Mouse (Mus musculus) embryonic facial prominence, embryonic 15.5 days (tissue): ENCODE measurements around the gene Palb2. TPM values are rescaled to one million over a fixed set of nuclear protein-coding genes. Genes with fewer than 3 reads are reported as not detected.
"Not testable (repeated sequence)": the region's sequence is repeated elsewhere in the genome, so short reads cannot be mapped to it uniquely, and the experiment has no call there.

Experiments
- ATAC-seq: fragments of 200-750 bp; cut with Nextera tagmentation; 2 replicates; pipeline ENCODE4 v1.8.0; 2017; ENCODE audit warnings: low read depth, moderate TSS enrichment; ENCODE audit not compliant: insufficient number of reproducible peaks, low FRiP score, low TSS enrichment
- H3K27ac ChIP-seq: fragments of 300-500 bp; sonication (generic); replicated peaks from 2 replicates; pipeline ENCODE4 v1.5.1; 2015; ENCODE audit warnings: mild to moderate bottlenecking, inconsistent platforms
- H3K27me3 ChIP-seq: fragments of 300-500 bp; sonication (generic); 2 replicates; pipeline ENCODE4 v1.6.1; 2015; ENCODE audit warnings: inconsistent platforms
- H3K36me3 ChIP-seq: fragments of 300-500 bp; sonication (generic); 2 replicates; pipeline ENCODE4 v1.6.1; 2015; ENCODE audit warnings: mild to moderate bottlenecking, inconsistent platforms
- H3K4me1 ChIP-seq: fragments of 300-500 bp; sonication (generic); 2 replicates; pipeline ENCODE4 v1.6.1; 2015; ENCODE audit warnings: inconsistent platforms
- H3K4me2 ChIP-seq: fragments of 300-500 bp; sonication (generic); replicated peaks from 2 replicates; pipeline ENCODE4 v1.6.1; 2015; ENCODE audit warnings: mild to moderate bottlenecking, inconsistent platforms
- H3K4me3 ChIP-seq: fragments of 300-500 bp; sonication (generic); replicated peaks from 2 replicates; pipeline ENCODE4 v1.5.1; 2015; ENCODE audit warnings: mild to moderate bottlenecking, inconsistent platforms
- H3K9ac ChIP-seq: fragments of 300-500 bp; sonication (generic); 2 replicates; pipeline ENCODE4 v1.6.1; 2015; ENCODE audit warnings: inconsistent platforms
- H3K9me3 ChIP-seq: fragments of 300-500 bp; sonication (generic); replicated peaks from 2 replicates; pipeline ENCODE4 v1.6.1; 2016; ENCODE audit warnings: inconsistent platforms
- WGBS: fragments of 180-500 bp; shearing (Covaris S2); methylation state at CpG from one replicate; pipeline ENCODE4 v1.1.7; 2015; 5-methylcytosine and 5-hydroxymethylcytosine counted together
- polyA plus RNA-seq: library from polyadenylated mRNA; unstranded; fragments of >200 nt; fragmentation: Nextera tagmentation; extraction: Ambion mirVana; gene quantifications from 2 replicates; pipeline ENCODE4 v1.2.1, GENCODE M21; 2015

Palb2 gene
- polyA plus RNA-seq, 1 experiment from 2014 or later: 12.4 TPM

DNA sequence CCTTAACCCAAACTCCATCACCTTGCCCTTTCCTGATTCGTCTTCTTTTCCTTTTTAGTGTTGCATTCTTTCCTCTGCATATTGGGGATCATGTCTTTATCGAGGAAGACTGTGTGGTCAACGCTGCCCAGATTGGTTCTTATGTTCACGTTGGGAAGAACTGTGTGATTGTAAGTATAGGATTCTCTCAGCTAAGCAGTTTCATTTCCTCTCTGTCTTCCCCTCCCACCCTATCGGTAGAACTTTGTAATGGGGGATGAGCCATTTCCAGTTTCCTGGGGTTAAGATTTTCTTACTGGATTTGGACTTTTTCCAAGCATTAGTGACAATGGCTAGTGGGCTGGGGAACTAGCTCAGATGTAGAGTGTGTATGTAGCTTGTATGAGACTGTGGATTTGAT, 5.4 kb upstream of the Palb2 start:
- no peak for ATAC-seq
- Histone ChIP-seq H3K4me3 (no peak overlapping the region), H3K9me3 (no peaks in the 10 kb centered on the region), H3K36me3 (peaks cover 79% of the 10 kb centered on the region), H3K4me2 (no peak overlapping the region), H3K9ac (no peak overlapping the region), H3K27ac (no peak overlapping the region), H3K4me1 (0 out of 2 replicates have a peak, but pooled peaks cover 7% of the 10 kb centered on the region), H3K27me3 (no peaks in the 10 kb centered on the region)
- WGBS: 91% methylated on average over 5 of the region's 5 CpGs

DNA sequence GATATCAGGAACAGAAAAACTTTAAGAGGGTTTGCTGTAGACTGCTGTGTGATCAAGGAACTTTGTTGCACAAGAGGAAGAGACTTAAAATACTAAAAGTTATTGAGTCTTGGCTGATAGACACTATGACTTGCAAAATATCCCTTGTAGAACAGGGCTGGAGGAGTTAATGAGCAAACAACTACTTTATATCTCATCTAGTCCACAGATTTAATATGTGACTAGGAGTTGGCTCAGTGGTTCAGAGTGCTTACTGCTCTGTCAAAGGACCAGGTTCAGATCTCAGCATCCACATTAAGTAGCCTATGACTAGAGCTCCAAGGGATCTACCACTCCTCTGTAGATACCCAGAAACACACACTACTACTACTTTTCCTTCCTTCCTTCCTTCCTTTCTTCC, 4.3 kb upstream of the Palb2 start:
- Histone ChIP-seq H3K9me3 (no peaks in the 10 kb centered on the region), H3K36me3 (peaks cover 70% of the 10 kb centered on the region), H3K27ac (no peak overlapping the region), H3K4me2 (no peak overlapping the region), H3K27me3 (no peaks in the 10 kb centered on the region), H3K4me3 (no peak overlapping the region), H3K4me1 (0 out of 2 replicates have a peak, but pooled peaks cover 9% of the 10 kb centered on the region), H3K9ac (no peak overlapping the region)
- no peak for ATAC-seq

- Histone ChIP-seq H3K4me1 (0 out of 2 replicates have a peak, but pooled peaks cover 10% of the 10 kb centered on the region), H3K9ac (no peak overlapping the region), H3K27me3 (no peaks in the 10 kb centered on the region), H3K9me3 (no peaks in the 10 kb centered on the region), H3K36me3 (peaks cover 51% of the 10 kb centered on the region), H3K27ac (no peak overlapping the region), H3K4me3 (no peak overlapping the region), H3K4me2 (no peak overlapping the region)
- ATAC-seq: no peak
- 74% methylated on average over 10 of the region's 10 CpGs for WGBS
These were observed 2.3 kb upstream of the Palb2 start for GRCm38 (mm10) chr7:122135070-122135469.

DNA sequence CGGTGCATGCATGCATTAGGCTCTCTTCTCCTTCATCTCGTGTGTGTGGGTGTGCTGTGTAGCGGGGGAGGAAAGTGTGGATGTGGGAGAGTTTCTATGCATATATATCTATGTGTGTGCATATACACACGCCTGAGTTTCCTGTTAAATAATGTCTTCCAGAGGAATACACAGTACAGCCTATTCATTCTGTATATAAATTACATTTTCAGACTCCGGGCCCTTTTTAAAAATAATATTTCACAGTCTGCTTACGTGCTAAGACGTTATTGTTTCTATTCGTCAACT, 497 bp upstream of the Palb2 start:
- peak overlapping the region; percentile 50 for H3K4me2 ChIP-seq
- peaks cover 34% of the 10 kb centered on the region for H3K36me3 ChIP-seq
- no peaks in the 10 kb centered on the region for H3K9me3 ChIP-seq
- peak overlapping the region; percentile 77 for H3K9ac ChIP-seq
- no peaks in the 10 kb centered on the region for H3K27me3 ChIP-seq
- WGBS: 15% methylated on average over 8 of the region's 8 CpGs
- 0 out of 2 replicates have a peak, but pooled peaks cover 10% of the 10 kb centered on the region for H3K4me1 ChIP-seq
- peak overlapping the region; percentile 76 for H3K4me3 ChIP-seq
- 0 out of 2 replicates have a peak, but pooled peaks have one; percentile 20 for ATAC-seq
- H3K27ac ChIP-seq: peak overlapping the region; percentile 80; the same call in 1 of the 2 replicates

DNA sequence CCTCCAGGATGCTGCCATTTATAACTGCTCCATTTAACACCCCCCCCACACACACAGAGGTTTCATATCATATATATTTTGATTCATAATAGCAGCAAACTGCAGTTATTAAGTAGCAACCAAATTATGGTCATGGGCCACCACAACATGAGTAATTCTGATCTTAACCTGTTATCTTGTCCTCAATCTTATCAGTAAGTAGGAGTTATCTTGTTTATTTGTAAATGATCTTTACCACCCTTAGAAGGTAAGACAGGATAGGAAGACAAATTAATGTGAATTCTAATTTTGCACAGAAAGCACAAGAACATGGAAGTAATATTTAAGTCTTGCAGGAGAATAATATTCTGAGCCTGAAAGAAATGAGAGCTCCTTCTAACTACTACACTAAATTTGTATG, 951 bp downstream of the Palb2 start:
- H3K36me3 ChIP-seq: peaks cover 37% of the 10 kb centered on the region
- H3K27ac ChIP-seq: no peak overlapping the region
- peak overlapping the region; percentile 68 for H3K4me2 ChIP-seq
- no peak overlapping the region for H3K9ac ChIP-seq
- H3K9me3 ChIP-seq: no peaks in the 10 kb centered on the region
- H3K4me1 ChIP-seq: 0 out of 2 replicates have a peak, but pooled peaks cover 10% of the 10 kb centered on the region
- H3K27me3 ChIP-seq: no peaks in the 10 kb centered on the region
- H3K4me3 ChIP-seq: peak overlapping the region; percentile 76
- no peak for ATAC-seq

- H3K4me3 ChIP-seq: no peak overlapping the region
- no peaks in the 10 kb centered on the region for H3K9me3 ChIP-seq
- H3K27ac ChIP-seq: no peak overlapping the region
- no peak for ATAC-seq
- H3K4me1 ChIP-seq: no peaks in the 10 kb centered on the region
- WGBS: 91% methylated on average over 11 of the region's 11 CpGs
- H3K36me3 ChIP-seq: peaks cover 47% of the 10 kb centered on the region
- H3K4me2 ChIP-seq: no peak overlapping the region
- no peak overlapping the region for H3K9ac ChIP-seq
- H3K27me3 ChIP-seq: no peaks in the 10 kb centered on the region
These were observed 5.8 kb downstream of the Palb2 start for GRCm38 (mm10) chr7:122126946-122127345.

GRCm38 (mm10) chr7:122125636-122126035, 7.1 kb downstream of the Palb2 start:
- Histone ChIP-seq H3K4me3 (no peak overlapping the region), H3K27me3 (no peaks in the 10 kb centered on the region), H3K9ac (no peak overlapping the region), H3K9me3 (no peaks in the 10 kb centered on the region), H3K4me2 (no peak overlapping the region), H3K27ac (no peak overlapping the region), H3K36me3 (peaks cover 51% of the 10 kb centered on the region), H3K4me1 (no peaks in the 10 kb centered on the region)
- 68% methylated on average over 8 of the region's 8 CpGs for WGBS
- no peak for ATAC-seq

DNA sequence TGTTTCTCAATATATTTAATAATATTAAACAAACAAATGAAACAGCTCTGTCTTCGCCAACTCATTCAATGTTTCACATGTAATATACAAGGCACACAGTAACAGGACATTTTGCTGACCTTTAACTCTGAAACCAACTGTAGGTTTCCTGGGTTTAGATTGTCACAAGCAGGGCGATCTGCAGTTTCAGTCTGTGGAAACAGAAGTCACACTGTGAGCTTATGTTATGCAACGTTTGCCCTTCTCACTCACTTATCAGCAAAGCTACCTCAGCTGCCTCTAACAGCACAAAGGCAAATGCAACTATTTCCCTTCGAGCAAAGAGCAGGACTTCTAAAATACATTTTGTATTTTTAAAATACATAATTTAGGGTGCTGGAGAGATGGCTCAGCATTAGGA, 9.3 kb downstream of the Palb2 start:
- WGBS: 81% methylated on average over 4 of the region's 4 CpGs
- Histone ChIP-seq H3K9me3 (no peaks in the 10 kb centered on the region), H3K4me3 (no peak overlapping the region), H3K9ac (no peak overlapping the region), H3K4me2 (no peak overlapping the region), H3K36me3 (peaks cover 62% of the 10 kb centered on the region), H3K27me3 (no peaks in the 10 kb centered on the region), H3K27ac (no peak overlapping the region), H3K4me1 (no peaks in the 10 kb centered on the region)
- ATAC-seq: no peak

DNA sequence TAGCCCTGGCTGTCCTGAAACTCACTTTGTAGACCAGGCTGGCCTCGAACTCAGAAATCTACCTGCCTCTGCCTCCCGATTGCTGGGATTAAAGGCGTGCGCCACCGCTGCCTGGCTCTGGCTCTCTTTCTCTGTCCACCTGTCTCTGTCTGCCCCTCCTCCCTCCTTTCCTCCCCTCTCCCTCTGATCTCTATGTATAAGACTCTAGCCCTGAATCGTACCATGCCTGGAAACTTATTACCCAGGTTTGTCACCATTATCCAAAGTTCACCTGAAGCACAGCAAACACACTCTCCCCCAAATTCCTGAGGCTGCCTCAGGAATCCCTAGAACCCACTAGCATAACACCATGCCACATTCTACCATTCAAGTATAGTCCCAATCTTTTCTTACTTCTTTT, 24.6 kb downstream of the Palb2 start:
- no peak for ATAC-seq
- Histone ChIP-seq H3K9ac (no peak overlapping the region), H3K4me1 (no peaks in the 10 kb centered on the region), H3K27ac (no peak overlapping the region), H3K36me3 (peaks cover 21% of the 10 kb centered on the region; the same call in 1 of the 2 replicates), H3K4me2 (no peak overlapping the region), H3K9me3 (no peaks in the 10 kb centered on the region), H3K4me3 (no peak overlapping the region), H3K27me3 (no peaks in the 10 kb centered on the region)
- 94% methylated on average over 6 of the region's 6 CpGs for WGBS

GRCm38 (mm10) chr7:122101747-122102244, 31.0 kb downstream of the Palb2 start, which contains the start of gene Ndufab1:
Gene Ndufab1, minus strand, starts transcription at chr7:122101886.
- Histone ChIP-seq H3K36me3 (peaks cover 15% of the 10 kb centered on the region; the same call in 1 of the 2 replicates), H3K4me3 (peak within 1 kb of the TSS; percentile 70), H3K9ac (peak within 1 kb of the TSS; percentile 81), H3K27ac (no peak within 1 kb of the TSS; the same call in 1 of the 2 replicates), H3K9me3 (no peaks in the 10 kb centered on the region), H3K27me3 (no peaks in the 10 kb centered on the region), H3K4me2 (peak within 1 kb of the TSS; percentile 81), H3K4me1 (peaks cover 19% of the 10 kb centered on the region)
- WGBS: under 1% methylated on average over 43 of the region's 43 CpGs
- peak; percentile 97 for ATAC-seq

GRCm38 (mm10) chr7:122101014-122101746, 31.6 kb downstream of the Palb2 start:
- WGBS: 6% methylated on average over 25 of the region's 28 CpGs
- H3K4me2 ChIP-seq: peak overlapping the region; percentile 81
- peaks cover 19% of the 10 kb centered on the region for H3K4me1 ChIP-seq
- H3K27me3 ChIP-seq, H3K27ac ChIP-seq, H3K9me3 ChIP-seq: not testable (repeated sequence)
- peaks cover 21% of the 10 kb centered on the region for H3K36me3 ChIP-seq
- H3K4me3 ChIP-seq: peak overlapping the region; percentile 70
- peak overlapping the region; percentile 81 for H3K9ac ChIP-seq
- ATAC-seq: peak; percentile 74

DNA sequence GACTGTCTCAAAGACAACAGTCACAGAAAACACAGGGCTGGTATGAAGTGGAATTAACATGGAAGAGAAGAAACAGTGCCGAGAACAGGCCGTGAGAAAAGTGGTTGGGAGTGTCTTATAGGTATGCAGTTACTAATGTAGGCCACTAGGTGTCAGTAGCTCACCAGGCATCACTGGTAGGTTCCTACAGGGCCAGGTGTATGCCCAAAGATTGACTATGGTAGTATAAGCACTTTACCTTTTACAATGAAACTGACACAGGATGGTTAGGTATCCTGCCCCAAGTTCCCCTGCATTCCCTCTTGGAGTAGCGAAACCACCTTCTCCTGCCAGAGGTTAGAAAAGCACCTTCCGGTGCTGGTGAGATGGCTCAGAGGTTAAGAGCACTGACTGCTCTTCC, 33.6 kb downstream of the Palb2 start:
- peaks cover 19% of the 10 kb centered on the region for H3K4me1 ChIP-seq
- peaks cover 40% of the 10 kb centered on the region for H3K36me3 ChIP-seq
- H3K9ac ChIP-seq: no peak overlapping the region
- no peak overlapping the region for H3K4me2 ChIP-seq
- H3K9me3 ChIP-seq: no peaks in the 10 kb centered on the region
- H3K27ac ChIP-seq: no peak overlapping the region
- ATAC-seq: no peak
- H3K27me3 ChIP-seq: no peaks in the 10 kb centered on the region
- no peak overlapping the region for H3K4me3 ChIP-seq
- 54% methylated on average over 4 of the region's 4 CpGs for WGBS
